Mouse (Mus musculus) heart, postnatal 36 days (tissue): ENCODE data around the gene Primpol. TPM values are rescaled to one million over a fixed set of nuclear protein-coding genes. Genes with fewer than 3 reads are reported as not detected.
A peak's percentile ranks its signal among the peaks of the same experiment; 100 is the strongest.

Experiments
- DNase-seq, 2 experiments: peaks; one replicate each; pipeline ENCODE4 v3.0.0; 2021 to 2022
- intact Hi-C: fragments of 180-260 bp; cut with DNase I; formaldehyde crosslinking; loops from one replicate; pipeline ENCODE4 v1.15.1; 2025
- total RNA-seq, 2 experiments: library from RNA; stranded (reverse); gene quantifications; 2 replicates each; pipeline ENCODE4 v1.2.3; 2021

The Primpol gene
- total RNA-seq, 2 experiments from 2014 or later: 2.4 to 2.9 TPM

GRCm38 (mm10) chr8:46567946-46568345 lies 49.1 kb downstream of the Primpol start:
- no peak for DNase-seq
- intact Hi-C loops: no loop called here

GRCm38 (mm10) chr8:46566914-46567529 lies 50.0 kb downstream of the Primpol start:
- intact Hi-C loops: no loop called here
- DNase-seq: no peak

GRCm38 (mm10) chr8:46562333-46562732 lies 54.7 kb downstream of the Primpol start:
- no peak for DNase-seq
- intact Hi-C loops: no loop called here

DNA sequence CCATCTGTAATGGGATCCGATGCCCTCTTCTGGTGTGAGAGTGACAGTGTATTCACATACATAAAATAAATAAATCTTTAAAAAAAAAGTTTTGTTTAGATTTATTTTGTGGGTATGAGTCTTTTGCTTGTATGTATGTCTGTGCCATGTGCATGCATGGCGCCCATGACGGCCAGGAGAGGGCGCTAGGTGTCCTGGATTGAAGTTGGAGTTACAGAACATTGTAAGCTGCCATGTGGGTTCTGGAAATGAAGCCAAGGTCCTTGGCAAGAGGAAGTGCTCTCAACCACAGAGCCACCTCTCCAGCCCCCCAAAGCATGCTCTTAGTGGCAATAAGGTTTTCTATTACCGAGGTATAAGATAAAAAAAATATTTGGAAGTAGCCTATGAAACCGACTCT lies 57.6 kb downstream of the Primpol start:
- peak in 1 of 2 experiments; percentile 22 for DNase-seq
- intact Hi-C loops: loop anchor here (10.0 kb wide), 1 partner anchor 385 kb away; no protein-coding TSS in a partner anchor

DNA sequence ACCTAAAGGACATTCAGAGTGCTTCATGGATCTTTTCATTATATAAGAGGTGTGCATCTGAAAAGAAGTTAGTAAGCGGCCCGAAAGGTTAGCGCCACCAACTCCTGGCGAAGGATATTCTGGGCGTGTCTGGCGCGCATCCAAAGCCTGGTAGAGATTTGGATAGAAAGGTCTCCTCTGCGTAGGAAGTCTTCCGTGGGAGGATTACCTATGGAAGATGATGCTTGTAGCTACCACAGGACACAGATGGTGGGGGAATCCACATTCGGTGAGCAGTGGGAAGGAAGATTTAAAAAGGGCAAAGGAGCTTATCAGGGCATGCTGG lies 64.6 kb downstream of the Primpol start:
- DNase-seq: no peak
- intact Hi-C loops: loop anchor here (10.0 kb wide), 1 partner anchor 392 kb away; no protein-coding TSS in a partner anchor

DNA sequence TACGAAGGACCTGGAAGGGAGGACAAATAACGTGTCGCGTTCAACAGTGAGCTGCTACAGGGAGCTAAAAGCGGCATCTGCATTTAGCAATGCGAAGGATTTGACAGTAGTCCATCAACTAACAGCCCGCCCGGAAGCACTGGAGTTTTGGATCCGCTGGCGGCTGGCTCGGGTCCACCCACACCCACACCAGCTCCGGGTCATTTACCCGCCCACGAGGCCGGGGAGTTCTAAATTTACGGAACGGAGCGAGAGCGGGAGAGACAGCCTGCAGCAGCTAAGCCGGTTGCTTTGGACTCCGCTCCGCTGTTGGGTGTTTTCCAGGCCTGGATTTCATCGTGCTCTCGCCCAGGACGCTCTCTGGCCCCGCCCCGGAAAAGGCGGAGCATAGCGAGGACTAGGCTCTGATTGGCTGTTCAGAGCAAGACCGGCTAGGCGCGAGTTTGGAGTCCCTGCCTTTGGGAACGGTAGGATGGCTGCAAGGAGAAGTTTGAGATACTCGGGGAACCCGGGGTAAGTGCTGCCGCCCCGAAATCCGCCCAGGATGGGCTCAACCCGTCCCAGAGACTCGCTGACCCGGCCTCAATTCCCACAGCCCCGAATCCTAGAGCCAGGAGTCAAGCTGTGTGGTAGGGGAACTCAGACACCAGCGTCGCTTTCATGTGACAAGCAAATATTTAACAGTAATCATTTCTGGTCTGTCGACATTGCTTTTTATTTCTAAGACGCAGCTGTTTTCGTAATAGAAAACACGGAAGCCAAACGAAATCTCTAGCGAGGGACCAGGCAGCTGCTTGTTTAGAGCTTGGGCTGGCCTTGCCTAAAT lies 65.2 kb downstream of the Primpol start, which contains the start of gene Cenpu:
Gene Cenpu, plus strand, starts transcription at position 414 of the 826 bp plus-strand sequence.
- intact Hi-C loops: loop anchor here (10.0 kb wide), 1 partner anchor 393 kb away; no protein-coding TSS in a partner anchor
- DNase-seq: peak; percentile 100

- no peak for DNase-seq
- intact Hi-C loops: loop anchor here (10.0 kb wide), 1 partner anchor 394 kb away; no protein-coding TSS in a partner anchor
Measured at GRCm38 (mm10) chr8:46551029-46551428, 66.0 kb downstream of the Primpol start.

DNA sequence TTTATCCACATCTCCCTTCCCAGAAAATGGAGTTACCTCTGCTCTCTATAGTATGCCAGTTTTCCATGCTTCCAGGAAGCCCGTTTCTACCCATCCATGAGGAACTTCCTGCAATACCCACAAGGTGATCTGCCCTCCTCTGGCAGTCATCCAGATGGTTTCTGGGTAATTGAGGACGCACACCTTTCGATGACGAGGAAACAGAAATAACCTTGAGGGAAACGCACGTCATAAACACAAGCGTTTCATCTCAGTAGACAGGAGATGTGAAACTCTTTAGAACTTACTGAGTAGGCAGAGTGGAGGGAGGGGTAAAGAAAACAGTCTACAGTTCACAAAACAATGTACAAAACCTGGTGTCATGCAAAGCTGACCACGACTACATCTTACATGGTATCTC lies 67.0 kb downstream of the Primpol start:
- DNase-seq: no peak
- intact Hi-C loops: loop anchor here (10.0 kb wide), 1 partner anchor 395 kb away; no protein-coding TSS in a partner anchor

DNA sequence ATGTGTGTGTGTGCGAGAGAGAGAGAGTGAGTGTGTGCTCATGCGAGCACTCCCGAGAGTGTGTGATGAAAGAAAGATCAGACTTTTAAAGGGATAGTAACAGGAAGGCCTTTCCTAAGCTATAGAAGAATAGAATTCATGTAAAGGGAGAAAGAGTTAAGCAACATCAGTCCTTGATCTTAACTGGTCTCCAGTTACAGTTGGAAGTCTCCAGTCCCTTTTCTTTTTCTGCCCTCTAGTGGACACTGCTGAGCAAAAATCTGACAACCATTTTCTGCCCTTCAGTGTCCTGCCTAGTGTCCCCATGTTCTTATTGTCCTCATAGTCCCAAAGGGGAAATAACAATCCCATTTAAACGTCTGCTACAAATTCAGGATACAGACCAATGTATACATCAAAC lies 69.8 kb downstream of the Primpol start:
- intact Hi-C loops: loop anchor here (1.0 to 10.0 kb wide), 4 partner anchors 75 to 362 kb away; partner anchors contain the start of gene Acsl1

DNA sequence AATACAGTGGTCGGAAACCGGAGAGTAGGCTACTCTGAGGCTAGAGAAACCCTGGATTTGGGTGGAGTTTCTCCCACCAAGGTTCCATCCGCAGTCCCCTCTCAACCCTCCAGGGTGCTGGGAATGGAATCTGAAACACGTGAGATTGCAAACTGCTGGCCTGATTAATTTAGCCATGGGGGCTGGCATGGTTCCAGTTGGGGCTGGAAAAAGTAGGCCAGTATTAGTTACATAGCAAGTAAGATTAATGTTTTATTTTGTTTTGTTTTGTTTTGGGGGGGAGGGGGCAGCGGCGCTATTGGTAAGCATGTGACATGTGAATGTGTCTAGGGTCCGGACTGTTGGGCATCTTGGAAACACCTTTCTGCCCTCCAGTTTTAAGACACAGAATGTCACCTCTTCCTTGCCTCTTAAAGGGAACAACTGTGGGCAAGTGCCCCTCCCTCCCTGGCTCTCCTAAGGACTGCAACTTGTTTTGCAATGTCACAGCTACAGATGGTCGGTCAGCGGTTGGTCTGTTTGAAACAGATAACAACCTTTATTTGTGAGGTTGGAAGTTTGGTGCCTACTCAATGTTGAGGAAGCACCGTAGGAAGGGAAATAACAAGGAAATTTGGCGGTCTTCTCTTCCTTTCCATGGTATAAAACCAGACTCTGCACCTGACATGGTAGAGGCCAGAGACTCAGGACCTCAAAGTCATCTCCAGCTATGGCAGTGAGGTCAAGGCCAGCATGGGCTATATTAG lies 70.4 kb downstream of the Primpol start:
- DNase-seq: no peak
- intact Hi-C loops: loop anchor here (1.0 to 10.0 kb wide), 4 partner anchors 74 to 362 kb away; partner anchors contain the start of gene Acsl1

More for the DNA sequence above, 69.8 kb downstream of the Primpol start:
- no peak for DNase-seq

DNA sequence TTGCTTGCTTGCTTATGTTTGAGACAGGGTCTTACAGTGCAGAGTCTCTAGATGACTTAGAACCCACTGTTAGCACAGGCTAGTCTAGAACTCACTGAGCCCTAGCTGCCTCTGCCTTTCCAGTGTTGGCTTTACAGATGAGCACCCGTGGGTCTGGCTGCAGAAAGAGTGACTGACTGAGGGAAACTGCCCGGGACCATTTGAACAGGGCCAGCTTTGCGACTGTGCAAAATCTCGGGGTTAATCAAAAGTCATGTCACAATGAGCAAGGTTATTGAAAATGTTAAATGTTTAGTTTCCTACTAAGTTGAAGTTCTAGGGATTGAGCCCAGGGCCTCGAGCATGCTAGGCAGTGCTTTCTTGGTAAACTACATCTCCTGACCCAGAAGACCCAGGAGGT lies 71.2 kb downstream of the Primpol start:
- intact Hi-C loops: loop anchor here (2.0 to 10.0 kb wide), 3 partner anchors 74 to 361 kb away; partner anchors contain the start of gene Acsl1
- no peak for DNase-seq

DNA sequence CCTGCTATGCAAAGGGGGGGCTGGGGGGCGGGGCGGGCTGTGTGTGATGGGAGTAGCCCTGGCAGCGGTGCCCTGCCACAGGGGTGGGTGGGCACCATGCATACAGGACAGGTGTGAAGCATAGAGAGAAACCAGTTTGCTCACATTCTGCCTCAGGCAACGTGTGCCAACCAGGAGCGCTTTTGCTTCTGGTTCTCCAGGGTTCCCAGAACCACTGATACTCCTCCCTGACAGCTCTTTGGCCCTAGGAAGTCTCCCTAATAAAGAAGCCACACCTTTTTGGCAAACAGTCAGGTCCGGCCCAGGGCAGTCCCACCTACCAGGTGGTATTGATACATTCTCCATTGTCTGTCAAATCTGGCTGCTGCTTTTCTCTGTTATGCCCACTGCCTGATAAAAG lies 73.3 kb downstream of the Primpol start:
- intact Hi-C loops: loop anchor here (10.0 kb wide), 1 partner anchor 359 kb away; no protein-coding TSS in a partner anchor
- no peak for DNase-seq

DNA sequence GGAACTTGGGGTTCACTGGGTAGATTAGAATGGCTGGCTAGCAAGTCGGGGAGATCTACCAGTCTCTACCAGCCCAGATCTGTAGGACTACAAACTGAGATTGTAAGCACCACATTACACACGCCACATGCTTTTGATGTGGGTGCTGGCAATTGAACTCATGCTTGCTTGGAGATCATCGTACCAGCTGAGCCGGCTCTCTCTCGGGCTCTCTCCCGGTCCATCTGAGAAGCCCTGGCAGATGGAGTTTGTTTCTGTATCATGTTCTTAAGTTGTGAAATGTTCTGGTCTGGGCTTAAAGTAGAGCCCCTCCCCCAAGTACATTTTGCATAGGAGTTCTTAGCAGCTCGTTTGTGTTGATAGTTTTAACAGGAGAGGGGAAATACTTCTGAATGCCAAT lies 73.8 kb downstream of the Primpol start:
- intact Hi-C loops: loop anchor here (10.0 kb wide), 1 partner anchor 358 kb away; no protein-coding TSS in a partner anchor
- no peak for DNase-seq

DNA sequence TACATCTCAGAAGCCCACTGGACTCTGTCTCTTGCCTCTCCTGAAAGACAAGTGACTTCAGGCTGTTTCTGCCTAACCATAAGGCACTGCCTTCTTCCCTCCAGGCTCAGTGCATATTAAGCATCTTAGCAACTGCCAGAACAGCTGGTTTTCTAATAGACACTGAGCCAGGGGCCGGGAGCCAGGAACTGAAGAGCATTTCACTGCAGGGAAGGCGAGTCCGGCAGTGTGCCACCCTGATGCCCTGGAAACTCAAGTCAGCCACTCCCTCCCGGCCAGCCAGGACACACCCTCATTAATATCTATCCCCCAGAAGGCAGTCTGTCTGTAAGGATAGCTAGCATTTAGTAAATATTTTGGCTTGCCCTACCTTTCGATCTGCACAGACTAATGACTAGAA lies 77.3 kb downstream of the Primpol start:
- peak; percentile 62 to 63 for DNase-seq
- intact Hi-C loops: loop anchor here (10.0 kb wide), 1 partner anchor 355 kb away; no protein-coding TSS in a partner anchor

- DNase-seq: no peak
- intact Hi-C loops: no loop called here
Measured at GRCm38 (mm10) chr8:46533926-46534325, 83.1 kb downstream of the Primpol start.

DNA sequence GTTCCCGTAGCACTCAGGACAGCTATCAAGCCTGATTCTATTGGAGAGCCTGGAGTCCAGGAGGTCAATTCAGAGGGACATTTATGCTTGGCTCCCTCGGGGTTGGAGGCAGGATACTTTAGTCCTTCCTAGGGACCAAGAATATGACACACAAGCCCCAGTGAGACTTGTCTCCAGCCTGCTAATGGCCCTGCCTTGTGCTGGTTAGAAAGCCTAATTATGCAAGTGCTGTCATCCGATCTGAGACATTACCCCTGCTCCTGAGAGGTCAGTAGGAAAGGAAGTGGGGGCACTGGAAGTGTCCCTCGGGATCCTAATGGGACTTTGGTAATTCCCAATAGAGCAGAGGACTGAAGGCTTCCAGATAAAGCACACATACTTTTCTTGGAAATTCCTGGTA lies 86.5 kb downstream of the Primpol start:
- no peak for DNase-seq
- intact Hi-C loops: no loop called here

DNA sequence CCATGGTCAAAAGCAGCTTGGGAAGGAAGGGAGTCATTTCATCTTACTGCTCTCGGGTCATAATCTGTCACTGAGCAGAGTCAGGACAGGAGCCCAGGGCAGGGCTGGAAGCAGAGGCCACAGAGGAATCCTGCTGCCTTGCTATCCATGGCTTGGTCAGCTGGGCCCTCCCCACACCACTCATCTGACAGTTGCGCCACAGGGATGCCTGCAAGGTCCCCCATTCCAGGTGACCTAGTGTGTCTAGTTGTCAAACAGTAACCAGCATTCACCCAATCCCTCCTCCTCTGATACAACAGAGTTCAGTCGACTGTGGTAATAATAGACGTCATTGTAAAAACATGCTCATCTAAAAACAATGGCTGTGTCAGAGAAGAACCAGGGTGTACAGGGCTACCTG lies 87.5 kb downstream of the Primpol start:
- no peak for DNase-seq
- intact Hi-C loops: no loop called here

DNA sequence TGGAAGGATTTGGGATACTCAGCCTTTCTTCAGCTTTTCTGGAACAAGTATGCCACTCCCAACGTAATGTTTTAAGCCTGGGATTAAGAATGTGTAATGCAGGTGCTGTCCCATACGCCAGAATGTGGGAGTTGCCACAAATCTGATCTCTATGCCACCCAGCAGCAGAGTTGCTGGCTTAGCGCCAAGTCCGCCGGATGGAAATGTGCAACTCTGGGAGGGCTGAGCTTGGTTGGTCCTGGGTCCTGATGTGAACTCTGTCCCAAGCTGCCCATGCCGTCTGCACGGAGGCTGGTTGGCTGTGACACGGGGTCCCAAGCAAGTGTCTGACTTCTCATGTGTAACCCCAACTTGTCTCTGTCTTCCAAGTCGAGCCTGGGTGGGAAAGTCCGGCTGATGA lies 90.2 kb downstream of the Primpol start:
- DNase-seq: no peak
- intact Hi-C loops: no loop called here

DNA sequence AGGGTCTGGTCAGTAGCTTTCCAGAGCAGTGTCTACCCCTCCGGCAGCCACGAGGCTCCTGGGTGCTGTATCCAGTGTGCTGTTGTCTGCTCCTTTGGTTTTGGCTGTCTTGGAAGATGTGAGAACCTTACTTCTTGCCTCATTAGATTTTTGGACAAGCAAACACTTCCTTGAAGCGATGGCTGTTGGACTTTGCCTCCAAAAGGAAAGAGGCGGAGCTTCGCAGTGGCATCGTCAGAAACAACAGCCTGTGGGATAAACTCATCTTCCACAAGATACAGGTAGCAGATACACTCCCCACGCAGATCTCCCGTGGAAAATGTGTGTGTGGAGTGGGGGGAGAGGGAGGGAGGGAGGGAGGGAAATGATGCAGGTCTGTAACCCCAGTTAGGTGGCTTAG lies 90.9 kb downstream of the Primpol start:
- intact Hi-C loops: no loop called here
- DNase-seq: no peak
